Mouse (Mus musculus) CH12.LX (cell line): ENCODE data around the gene Zbtb20. TPM values are rescaled to one million over a fixed set of nuclear protein-coding genes. Genes with fewer than 3 reads are reported as not detected.

Experiments used
- DNase-seq: peaks from one replicate; pipeline ENCODE4 v3.0.0-alpha.2; 2013; ENCODE audit errors: extremely low read depth
- H3K27ac ChIP-seq: 2 replicates; pipeline ENCODE4 v1.5.1; 2012; ENCODE audit warnings: low read depth, mild to moderate bottlenecking, control low read depth, moderate library complexity; ENCODE audit not compliant: insufficient read depth
- H3K27me3 ChIP-seq: replicated peaks from 2 replicates; pipeline ENCODE3; 2012; ENCODE audit warnings: inconsistent platforms
- H3K36me3 ChIP-seq, 2 experiments: replicated peaks in 1 of 2; 2 replicates each; pipeline versions ENCODE3 to v1.6.1; 2012; ENCODE audit warnings: inconsistent platforms in 1 of 2, low read length in 1 of 2, mild to moderate bottlenecking in 1 of 2, mixed read lengths in 1 of 2, moderate library complexity in 1 of 2; ENCODE audit not compliant: control insufficient read depth in 1 of 2, insufficient read depth in 1 of 2
- H3K4me1 ChIP-seq, 2 experiments: 2 replicates each; pipeline ENCODE4 v1.6.1; 2012; ENCODE audit warnings: inconsistent platforms in 1 of 2, moderate library complexity in 1 of 2; ENCODE audit not compliant: insufficient read depth in 2 of 2, control insufficient read depth in 1 of 2
- H3K4me2 ChIP-seq: 2 replicates; pipeline ENCODE4 v1.6.1; 2012; ENCODE audit warnings: low read depth, mild to moderate bottlenecking, control low read depth; ENCODE audit not compliant: poor library complexity, insufficient read depth, severe bottlenecking
- H3K4me3 ChIP-seq, 3 experiments: fragments of 150-350 bp in 1 of 3; sonication (generic) in 1 of 3; replicated peaks in 1 of 3; 2 replicates each; pipeline versions ENCODE3 to v1.5.1; 2011 to 2012; ENCODE audit warnings: low read depth in 2 of 3, low read length in 2 of 3, mild to moderate bottlenecking in 2 of 3, moderate library complexity in 2 of 3, control low read depth in 1 of 3, improper control_type of control experiment in 1 of 3, inconsistent platforms in 1 of 3, mixed read lengths in 1 of 3; ENCODE audit not compliant: poor library complexity in 1 of 3
- H3K79me2 ChIP-seq: replicated peaks from 2 replicates; pipeline ENCODE4 v1.6.1; 2012; ENCODE audit warnings: mild to moderate bottlenecking, moderate library complexity; ENCODE audit not compliant: control insufficient read depth, poor library complexity, insufficient read depth, severe bottlenecking; ENCODE audit errors: extremely low read depth
- H3K9ac ChIP-seq: 2 replicates; pipeline ENCODE4 v1.6.1; 2012; ENCODE audit warnings: low read depth, mild to moderate bottlenecking, control low read depth, moderate library complexity; ENCODE audit not compliant: insufficient read depth
- H3K9me3 ChIP-seq: replicated peaks from 2 replicates; pipeline ENCODE3; 2012; ENCODE audit warnings: low read length, inconsistent platforms, mixed read lengths
- CHD1 ChIP-seq: IDR thresholded peaks from 2 replicates; pipeline ENCODE4 v1.6.1; 2012; ENCODE audit warnings: low read depth, low read length, improper control_type of control experiment, inconsistent platforms
- CTCF ChIP-seq, 2 experiments: IDR thresholded peaks in 1 of 2; conservative IDR thresholded peaks in 1 of 2; 2 replicates each; pipeline ENCODE4 v1.5.1; 2011 to 2012; ENCODE audit warnings: low read depth in 2 of 2, low read length in 2 of 2, improper control_type of control experiment in 1 of 2, inconsistent platforms in 1 of 2, mild to moderate bottlenecking in 1 of 2, moderate library complexity in 1 of 2
- ETS1 ChIP-seq: conservative IDR thresholded peaks from 2 replicates; pipeline ENCODE4 v1.6.1; 2012; ENCODE audit warnings: low read depth, mild to moderate bottlenecking, inconsistent platforms, low read length, improper control_type of control experiment, moderate library complexity
- GABPA ChIP-seq: IDR thresholded peaks from 2 replicates; pipeline ENCODE4 v1.6.1; 2012; ENCODE audit warnings: low read depth, low read length, improper control_type of control experiment, inconsistent platforms; ENCODE audit not compliant: insufficient replicate concordance
- IRF4 ChIP-seq: IDR thresholded peaks from 2 replicates; pipeline ENCODE4 v1.6.1; 2014; ENCODE audit warnings: low read depth, mild to moderate bottlenecking, inconsistent platforms, low read length, improper control_type of control experiment
- MAFK ChIP-seq: IDR thresholded peaks from 2 replicates; pipeline ENCODE4 v1.6.1; 2011; ENCODE audit warnings: low read length, improper control_type of control experiment; ENCODE audit not compliant: insufficient replicate concordance
- NELFE ChIP-seq: IDR thresholded peaks from 2 replicates; pipeline ENCODE4 v1.6.1; 2011; ENCODE audit warnings: low read depth, low read length, improper control_type of control experiment
- NRF1 ChIP-seq: IDR thresholded peaks from 2 replicates; pipeline ENCODE4 v1.6.1; 2014; ENCODE audit warnings: low read depth, mild to moderate bottlenecking, inconsistent platforms, low read length, improper control_type of control experiment, moderate library complexity
- RAD21 ChIP-seq: IDR thresholded peaks from 2 replicates; pipeline ENCODE4 v1.6.1; 2011; ENCODE audit warnings: low read depth, mild to moderate bottlenecking, low read length, improper control_type of control experiment, moderate library complexity
- SMC3 ChIP-seq: IDR thresholded peaks from 2 replicates; pipeline ENCODE4 v1.6.1; 2011; ENCODE audit warnings: low read depth, low read length, improper control_type of control experiment
- USF2 ChIP-seq: conservative IDR thresholded peaks from 2 replicates; pipeline ENCODE4 v1.6.1; 2011; ENCODE audit warnings: low read depth, low read length, improper control_type of control experiment
- ZC3H11A ChIP-seq: IDR thresholded peaks from 2 replicates; pipeline ENCODE4 v1.6.1; 2012; ENCODE audit warnings: low read depth, mild to moderate bottlenecking, inconsistent platforms, low read length, improper control_type of control experiment
- ZKSCAN1 ChIP-seq: IDR thresholded peaks from 2 replicates; pipeline ENCODE4 v1.6.1; 2012; ENCODE audit warnings: low read depth, inconsistent platforms, low read length, improper control_type of control experiment, borderline replicate concordance
- ZNF384 ChIP-seq: IDR thresholded peaks from 2 replicates; pipeline ENCODE4 v1.6.1; 2012; ENCODE audit warnings: low read depth, low read length, improper control_type of control experiment, inconsistent platforms
- dilution Hi-C: fragments of 300-500 bp; cut with MboI; formaldehyde crosslinking; loops from 2 replicates; pipeline ENCODE4 v1.14.3; 2020; ENCODE audit warnings: low sequenced_read_pairs; ENCODE audit not compliant: extremely low pct_unique_long_range_greater_than_20kb, extremely low pct_ligation_motif_present
- in situ Hi-C: fragments of 300-500 bp; cut with MboI; formaldehyde crosslinking; loops from 3 replicates; pipeline ENCODE4 v1.14.3; 2019; ENCODE audit warnings: low sequenced_read_pairs, low pct_ligation_motif_present, low pct_unique_long_range_greater_than_20kb, mixed read lengths
- polyA plus RNA-seq: library from polyadenylated mRNA; unstranded; fragments of >175 nt; gene quantifications from 2 replicates; pipeline ENCODE4 v1.2.1, GENCODE M21; 2012; ENCODE audit warnings: low read depth; ENCODE audit not compliant: insufficient read length
- total RNA-seq, 2 experiments: library from RNA; depleted of rRNA; stranded (reverse); fragments of 300-350 nt in 1 of 2; fragments of >200 nt in 1 of 2; gene quantifications; 2 replicates each; pipeline ENCODE4 v1.2.3; 2012 to 2014

Zbtb20 gene
- total and polyA plus RNA-seq, 3 experiments: 24.9 to 58.0 (median 51.6) TPM

DNA sequence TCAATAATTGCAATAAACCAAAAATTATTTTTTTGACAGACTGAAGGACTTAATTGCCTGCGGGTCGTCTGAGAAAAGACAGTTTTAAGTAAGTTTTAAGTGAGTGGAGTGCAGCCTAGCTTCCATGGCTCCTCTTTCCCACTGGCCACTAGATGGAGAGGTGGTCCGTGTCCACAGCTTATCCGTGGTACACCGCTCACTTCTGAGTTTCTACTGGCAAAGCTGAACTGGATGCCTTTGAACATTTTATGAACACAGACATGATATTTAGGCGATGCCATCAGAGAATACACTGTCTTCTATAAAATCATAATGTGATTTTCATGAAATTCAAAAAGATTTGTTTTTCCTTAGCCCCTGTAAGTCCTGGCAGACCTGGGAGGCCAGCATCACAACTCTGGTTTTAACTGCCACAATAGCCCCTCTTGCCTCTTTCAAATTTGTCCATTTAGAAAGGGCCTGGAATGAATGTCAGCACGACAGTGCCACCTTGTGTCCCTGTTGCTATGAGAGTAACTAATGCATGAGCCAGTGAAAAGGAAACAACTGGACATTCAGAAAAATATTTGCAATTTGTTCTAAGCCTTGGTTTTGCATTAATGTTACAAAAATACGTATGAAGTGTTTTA is 38.9 kb downstream of the Zbtb20 start:
- no peak overlapping the region for H3K4me3 ChIP-seq
- H3K36me3 ChIP-seq: no peaks in the 10 kb centered on the region
- H3K9ac ChIP-seq: no peak overlapping the region
- H3K4me1 ChIP-seq: peaks cover 0 to 4% of the 10 kb centered on the region in 2 experiments; a peak in 1 of 4 replicates
- no peak overlapping the region for H3K4me2 ChIP-seq
- H3K27ac ChIP-seq: no peak overlapping the region
- in situ Hi-C loops: loop anchor here (25.0 kb wide), 1 partner anchor 248 kb away; no protein-coding TSS in a partner anchor
- dilution Hi-C loops: no loop called here
- DNase-seq: peak; percentile 61
- H3K27me3 ChIP-seq: no peaks in the 10 kb centered on the region
- TF ChIP-seq GABPA (no peak), SMC3 (peak; percentile 94), IRF4 (0 out of 2 replicates have a peak, but pooled peaks have one; percentile 24), USF2 (no peak), ZKSCAN1 (no peak), CTCF (conservative IDR thresholded peaks at IDR 0.05 in 1 of 2, IDR thresholded peaks at IDR 0.05 in 1 of 2; ENCODE audit: low read depth in 2 of 2, low read length in 2 of 2) (peak; percentile 31 to 93; a peak in 3 of 4 replicates), ETS1 (no peak), ZNF384 (no peak), RAD21 (peak; percentile 91), ZC3H11A (peak; percentile 24; the same call in 1 of the 2 replicates), MAFK (no peak), NELFE (0 out of 2 replicates have a peak, but pooled peaks have one; percentile 8)
- no peaks in the 10 kb centered on the region for H3K79me2 ChIP-seq
- H3K9me3 ChIP-seq: no peaks in the 10 kb centered on the region

DNA sequence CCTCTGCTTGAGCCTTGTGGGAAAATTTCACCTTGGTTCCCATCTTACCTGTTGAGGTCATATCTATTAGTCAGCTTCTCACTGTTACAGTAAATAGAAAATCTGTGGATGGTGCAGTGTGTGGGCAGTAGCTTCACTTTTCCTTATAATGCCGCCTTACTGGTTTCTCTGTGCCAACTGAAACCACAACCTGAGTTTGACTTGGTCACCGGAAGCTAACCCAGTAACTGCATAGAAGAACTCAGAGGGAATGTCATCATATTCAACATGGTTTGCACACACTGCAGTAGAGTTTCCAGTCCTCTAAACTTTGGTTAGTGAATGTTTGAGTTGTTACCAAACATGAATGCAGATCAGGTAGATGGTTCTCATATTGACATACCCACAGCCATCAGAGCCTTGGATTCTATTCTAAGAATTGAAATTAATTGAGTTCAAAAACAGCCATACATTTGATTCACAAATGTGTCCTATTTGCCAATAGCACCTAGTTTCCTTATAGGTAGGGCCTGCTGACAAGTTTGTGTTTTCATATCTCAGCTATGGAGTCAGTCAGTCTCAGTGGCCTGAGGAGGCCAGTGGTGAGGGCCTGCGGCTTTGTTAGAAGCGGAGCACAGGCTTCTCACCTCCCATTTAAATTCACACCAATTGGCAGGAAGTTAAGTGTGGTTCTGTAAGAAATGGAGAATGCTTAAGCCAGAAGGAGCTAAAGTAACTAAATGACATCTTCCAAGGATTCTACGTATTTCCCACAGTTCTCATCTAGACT is 44.5 kb downstream of the Zbtb20 start:
- Histone ChIP-seq H3K27me3 (no peaks in the 10 kb centered on the region), H3K4me2 (no peak overlapping the region), H3K4me3 (no peak overlapping the region), H3K9ac (no peak overlapping the region), H3K36me3 (no peaks in the 10 kb centered on the region), H3K79me2 (no peaks in the 10 kb centered on the region), H3K27ac (no peak overlapping the region), H3K4me1 (peaks cover 0 to 1% of the 10 kb centered on the region in 2 experiments; a peak in 1 of 4 replicates), H3K9me3 (no peaks in the 10 kb centered on the region)
- DNase-seq: no peak
- no peak for TF ChIP-seq SMC3
- no peak for TF ChIP-seq NRF1
- TF ChIP-seq IRF4: no peak
- no peak for TF ChIP-seq CHD1
- in situ Hi-C loops: loop anchor here (25.0 kb wide), 1 partner anchor 242 kb away; no protein-coding TSS in a partner anchor
- dilution Hi-C loops: no loop called here
